Mouse (Mus musculus): ENCODE measurements around the gene Pla2g16. TPM values are rescaled to one million over a fixed set of nuclear protein-coding genes. Genes with fewer than 3 reads are reported as not detected.

The Pla2g16 gene
- polyA plus RNA-seq, 1 experiment from 2014 or later, result 23.9 TPM

DNA sequence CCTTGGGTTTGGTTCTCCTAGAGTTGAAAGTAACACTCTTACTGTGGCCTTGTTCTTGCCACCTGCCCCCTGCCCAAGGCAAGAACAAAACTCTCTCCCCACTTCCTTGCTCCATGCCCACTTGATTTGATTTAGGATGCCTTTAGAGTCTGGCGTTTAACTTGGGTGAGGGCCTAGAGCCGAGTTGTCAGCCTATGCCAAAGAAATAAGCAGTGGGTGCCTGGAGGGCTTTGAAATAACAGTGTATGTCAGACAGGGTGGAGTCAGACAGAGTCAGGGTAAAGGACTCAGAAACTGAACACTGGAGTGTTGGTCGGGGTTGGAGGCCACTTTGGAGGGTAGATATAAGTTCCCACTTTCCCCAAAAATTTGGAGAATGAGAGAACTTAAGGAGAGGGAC is 59.8 kb downstream of the Pla2g16 start:
- H3K36me3 ChIP-seq (ENCODE audit: control insufficient read depth, insufficient read depth, low read length), result no peaks in the 10 kb centered on the region
- H3K9ac ChIP-seq (ENCODE audit: low read length), result no peak overlapping the region
- ATAC-seq (ENCODE audit: low FRiP score, low TSS enrichment), result no peak
- WGBS, result 32% methylated on average over 3 of the region's 3 CpGs
- TF ChIP-seq EP300 (optimal IDR thresholded peaks at IDR 0.05), result no peak
- no peak for TF ChIP-seq CTCF (IDR thresholded peaks at IDR 0.05; ENCODE audit: low read depth)
- no peak overlapping the region for H3K4me3 ChIP-seq (ENCODE audit: low read depth, low read length)
- H3K27ac ChIP-seq (replicated peaks), result no peak overlapping the region
- no peaks in the 10 kb centered on the region for H3K4me1 ChIP-seq (replicated peaks; ENCODE audit: control insufficient read depth, insufficient read depth)
- no peak overlapping the region for H3K4me2 ChIP-seq (replicated peaks; ENCODE audit: low read depth)
- H3K9me3 ChIP-seq (ENCODE audit: control insufficient read depth, low read length), result no peaks in the 10 kb centered on the region
- DNase-seq (ENCODE audit: low spot score), result no peak
- H3K27me3 ChIP-seq (ENCODE audit: control insufficient read depth, insufficient read depth, low read length), result no peaks in the 10 kb centered on the region

DNA sequence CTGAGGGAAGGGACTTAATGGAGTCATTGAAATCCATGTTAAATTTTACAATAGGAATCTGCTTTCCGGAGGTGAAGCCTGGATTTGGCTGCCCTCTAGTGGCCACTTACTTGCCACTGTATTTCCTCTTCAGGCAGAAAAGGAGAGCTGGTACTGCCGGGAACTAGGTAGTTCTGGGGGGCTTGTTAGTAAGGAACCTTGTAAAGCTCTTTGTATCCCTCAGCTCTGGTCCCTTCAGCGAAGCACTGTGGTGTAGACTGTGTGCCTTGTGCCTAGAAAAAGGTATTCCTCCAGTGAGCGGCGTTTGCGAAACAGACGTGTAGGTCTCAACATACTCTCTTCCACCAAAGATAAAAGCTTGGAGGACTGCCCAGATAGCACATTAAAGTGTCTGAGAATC is 60.4 kb downstream of the Pla2g16 start:
- Histone ChIP-seq H3K9ac (ENCODE audit: low read length) (no peak overlapping the region), H3K4me3 (ENCODE audit: low read depth, low read length) (no peak overlapping the region), H3K27ac (replicated peaks) (no peak overlapping the region), H3K4me1 (replicated peaks; ENCODE audit: control insufficient read depth, insufficient read depth) (no peaks in the 10 kb centered on the region), H3K27me3 (ENCODE audit: control insufficient read depth, insufficient read depth, low read length) (no peaks in the 10 kb centered on the region), H3K4me2 (replicated peaks; ENCODE audit: low read depth) (no peak overlapping the region), H3K36me3 (ENCODE audit: control insufficient read depth, insufficient read depth, low read length) (no peaks in the 10 kb centered on the region), H3K9me3 (ENCODE audit: control insufficient read depth, low read length) (no peaks in the 10 kb centered on the region)
- peak; percentile 49; the same call in 1 of the 2 replicates for ATAC-seq (ENCODE audit: low FRiP score, low TSS enrichment)
- DNase-seq (ENCODE audit: low spot score), result peak; percentile 81
- TF ChIP-seq CTCF (IDR thresholded peaks at IDR 0.05; ENCODE audit: low read depth), result peak; percentile 89
- TF ChIP-seq EP300 (optimal IDR thresholded peaks at IDR 0.05), result no peak
- 34% methylated on average over 7 of the region's 7 CpGs for WGBS

DNA sequence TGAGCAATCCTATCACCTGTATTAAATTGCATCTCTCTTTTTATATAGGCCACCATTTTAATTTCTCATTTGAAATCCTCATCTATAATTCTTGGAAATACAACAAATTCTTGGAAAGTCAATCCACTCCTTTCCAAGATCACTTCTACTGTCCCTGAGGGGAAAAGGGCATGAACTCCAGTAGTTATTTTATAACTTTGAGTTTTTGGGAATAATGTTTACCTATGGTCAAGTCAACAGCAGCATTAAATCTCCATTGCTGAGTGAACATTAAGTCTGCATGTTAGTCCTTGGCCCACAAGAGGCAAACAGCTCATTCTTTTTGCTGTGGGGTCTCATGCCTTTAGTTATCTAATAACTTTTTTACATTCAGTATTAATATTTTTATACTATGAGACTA is 75.8 kb downstream of the Pla2g16 start:
- Histone ChIP-seq H3K9me3 (ENCODE audit: control insufficient read depth, low read length) (no peaks in the 10 kb centered on the region), H3K4me3 (ENCODE audit: low read depth, low read length) (no peak overlapping the region), H3K4me2 (replicated peaks; ENCODE audit: low read depth) (no peak overlapping the region), H3K27me3 (ENCODE audit: control insufficient read depth, insufficient read depth, low read length) (no peaks in the 10 kb centered on the region), H3K36me3 (ENCODE audit: control insufficient read depth, insufficient read depth, low read length) (no peaks in the 10 kb centered on the region), H3K4me1 (replicated peaks; ENCODE audit: control insufficient read depth, insufficient read depth) (no peaks in the 10 kb centered on the region), H3K27ac (replicated peaks) (no peak overlapping the region), H3K9ac (ENCODE audit: low read length) (no peak overlapping the region)
- DNase-seq (ENCODE audit: low spot score) (no peak), ATAC-seq (ENCODE audit: low FRiP score, low TSS enrichment) (no peak)
- TF ChIP-seq EP300 (optimal IDR thresholded peaks at IDR 0.05) (no peak), CTCF (IDR thresholded peaks at IDR 0.05; ENCODE audit: low read depth) (no peak)

DNA sequence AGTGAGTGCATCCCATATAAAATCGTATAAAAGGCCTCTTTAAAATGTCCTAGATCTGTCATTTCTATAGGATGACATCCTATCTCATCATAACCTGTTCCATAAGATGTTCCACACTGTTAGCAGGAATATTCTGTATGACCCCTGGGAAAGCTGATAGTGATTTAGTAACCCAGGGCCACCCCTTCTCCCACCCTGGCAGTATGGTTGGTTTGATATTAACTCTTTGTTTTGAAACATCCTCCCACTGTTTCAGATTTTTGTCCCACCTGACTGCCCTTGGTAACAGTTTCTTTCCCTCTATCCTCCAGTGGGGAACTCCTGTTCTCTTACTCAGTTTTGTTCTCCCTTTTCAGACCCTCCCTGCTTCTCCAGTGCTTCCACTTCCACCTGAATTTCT is 76.5 kb downstream of the Pla2g16 start:
- H3K27ac ChIP-seq (replicated peaks), result no peak overlapping the region
- H3K27me3 ChIP-seq (ENCODE audit: control insufficient read depth, insufficient read depth, low read length), result no peaks in the 10 kb centered on the region
- 67% methylated on average over 1 of the region's 1 CpGs for WGBS
- H3K4me3 ChIP-seq (ENCODE audit: low read depth, low read length), result no peak overlapping the region
- H3K9me3 ChIP-seq (ENCODE audit: control insufficient read depth, low read length), result no peaks in the 10 kb centered on the region
- H3K4me2 ChIP-seq (replicated peaks; ENCODE audit: low read depth), result no peak overlapping the region
- H3K36me3 ChIP-seq (ENCODE audit: control insufficient read depth, insufficient read depth, low read length), result no peaks in the 10 kb centered on the region
- ATAC-seq (ENCODE audit: low FRiP score, low TSS enrichment), result no peak
- DNase-seq (ENCODE audit: low spot score), result no peak
- H3K4me1 ChIP-seq (replicated peaks; ENCODE audit: control insufficient read depth, insufficient read depth), result no peaks in the 10 kb centered on the region
- TF ChIP-seq CTCF (IDR thresholded peaks at IDR 0.05; ENCODE audit: low read depth), result no peak
- H3K9ac ChIP-seq (ENCODE audit: low read length), result no peak overlapping the region

Other genes starting within 250 kb of the Pla2g16 start
- 44.7 and 56.0 TPM in 2 replicates for gene Mark2, start 215.6 kb upstream of the Pla2g16 start, polyA plus RNA-seq (2015; fragmentation: Nextera tagmentation; extraction: Ambion mirVana)
- gene Spindoc, start 174.5 kb upstream of the Pla2g16 start, polyA plus RNA-seq (2015; fragmentation: Nextera tagmentation; extraction: Ambion mirVana), result 13.5 and 14.2 TPM in 2 replicates
- gene 2700081O15Rik, start 139.8 kb upstream of the Pla2g16 start, polyA plus RNA-seq (2015; fragmentation: Nextera tagmentation; extraction: Ambion mirVana), result 2.6 and 3.3 TPM in 2 replicates
- 116 and 120 TPM in 2 replicates for gene Rtn3, start 74.2 kb upstream of the Pla2g16 start, polyA plus RNA-seq (2015; fragmentation: Nextera tagmentation; extraction: Ambion mirVana)
- 14.4 and 17.7 TPM in 2 replicates for gene Atl3, start 63.4 kb upstream of the Pla2g16 start, polyA plus RNA-seq (2015; fragmentation: Nextera tagmentation; extraction: Ambion mirVana)
- 2.3 and 3.6 TPM in 2 replicates for gene Lgals12, start 49.7 kb downstream of the Pla2g16 start, polyA plus RNA-seq (2015; fragmentation: Nextera tagmentation; extraction: Ambion mirVana)
- 0.10 TPM in 1 of 2 replicates, not detected in the other for gene Hrasls5, start 55.1 kb downstream of the Pla2g16 start, polyA plus RNA-seq (2015; fragmentation: Nextera tagmentation; extraction: Ambion mirVana)
- gene Slc22a19, start 153.9 kb downstream of the Pla2g16 start, polyA plus RNA-seq (2015; fragmentation: Nextera tagmentation; extraction: Ambion mirVana), result not detected in 2 replicates
- not detected in 2 replicates for gene Slc22a26, start 245.2 kb downstream of the Pla2g16 start, polyA plus RNA-seq (2015; fragmentation: Nextera tagmentation; extraction: Ambion mirVana)